Comparison of ENCODE assay signal across 22 mouse cellular contexts in the genomic region with DNA sequence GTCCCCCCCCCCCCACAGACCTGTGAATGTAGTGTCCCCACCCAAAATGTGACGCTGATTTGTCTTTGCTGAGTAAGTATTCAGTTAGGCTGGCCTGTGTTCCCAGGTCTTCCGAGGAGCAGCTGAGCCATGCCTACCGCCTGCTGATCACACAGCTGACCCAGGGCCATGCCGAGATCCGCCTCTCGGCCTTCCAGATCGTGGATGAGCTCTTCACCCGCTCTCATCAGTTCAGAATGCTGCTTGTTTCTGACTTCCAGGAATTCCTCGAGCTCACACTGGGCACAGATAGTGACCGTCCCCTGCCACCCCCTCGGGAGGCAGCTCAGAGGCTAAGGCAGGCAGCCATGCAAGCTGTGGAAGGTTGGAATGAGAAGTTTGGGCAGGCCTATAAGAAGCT. TPM values are rescaled to one million over a fixed set of nuclear protein-coding genes. Genes with fewer than 3 reads are reported as not detected.
"Had no signal": no experiment of that assay in that cellular context is flagged by ENCODE, and none has a peak within 500 bp of the region (broad histone marks: within the 10 kb centered on the region; RNA-seq: fewer than 3 reads in every experiment).

No protein-coding gene starts in this region.

- H3K9ac ChIP-seq: limb, embryonic 15.5 days; liver, embryonic 13.5 days; liver, postnatal 0 days; lung, embryonic 15.5 days; midbrain, embryonic 12.5 days; stomach, embryonic 15.5 days had no signal

- H3K4me3 ChIP-seq: limb, embryonic 15.5 days; liver, embryonic 13.5 days; lung, embryonic 15.5 days; megakaryocyte, embryonic 14.5 days; midbrain, embryonic 12.5 days; stomach, embryonic 15.5 days had no signal

- H3K27me3 ChIP-seq: limb, embryonic 15.5 days; liver, embryonic 13.5 days; lung, embryonic 15.5 days; megakaryocyte, embryonic 14.5 days; midbrain, embryonic 12.5 days; stomach, embryonic 15.5 days had no signal

- H3K4me2 ChIP-seq: limb, embryonic 15.5 days; liver, embryonic 13.5 days; lung, embryonic 15.5 days; midbrain, embryonic 12.5 days; stomach, embryonic 15.5 days had no signal

- H3K4me1 ChIP-seq: limb, embryonic 15.5 days; liver, embryonic 13.5 days; lung, embryonic 15.5 days; megakaryocyte, embryonic 14.5 days; midbrain, embryonic 12.5 days; stomach, embryonic 15.5 days had no signal

- H3K9me3 ChIP-seq: limb, embryonic 15.5 days; liver, embryonic 13.5 days; lung, embryonic 15.5 days; megakaryocyte, embryonic 14.5 days; midbrain, embryonic 12.5 days; stomach, embryonic 15.5 days had no signal

- H3K27ac ChIP-seq: kidney, postnatal 0 days; limb, embryonic 15.5 days; liver, embryonic 13.5 days; lung, embryonic 15.5 days; macrophage; midbrain, embryonic 12.5 days; stomach, embryonic 15.5 days had no signal

- ATAC-seq: liver, postnatal 0 days; midbrain, embryonic 16.5 days had no signal

- DNase-seq: kidney, postnatal 36 days; layer of hippocampus, adult 9-11 months; layer of hippocampus, postnatal 36 days; liver, embryonic 13.5 days; liver, postnatal 0 days; lung, postnatal 14 days; right cerebral cortex, postnatal 14 days; thymus, adult 2 months; thymus, postnatal 25 days had no signal

RNA-seq across cellular contexts. Expression of gene Nkx1-1, which starts 46.2 kb away (rescaled TPM):
- total RNA-seq: layer of hippocampus, adult 18-20 months; layer of hippocampus, postnatal 36 days; left cerebral cortex, adult 8-10 months; left cerebral cortex, postnatal 25 days had no signal
- polyA plus RNA-seq: kidney, postnatal 0 days; limb, embryonic 11.5 days; limb, embryonic 15.5 days; liver, embryonic 13.5 days; liver, postnatal 0 days; lung, embryonic 15.5 days; macrophage; midbrain, embryonic 16.5 days; spleen, adult 2 months; stomach, embryonic 15.5 days; thymus, adult 2 months had no signal
